Comparison of ENCODE assay signal across 27 mouse cellular contexts in the genomic region with DNA sequence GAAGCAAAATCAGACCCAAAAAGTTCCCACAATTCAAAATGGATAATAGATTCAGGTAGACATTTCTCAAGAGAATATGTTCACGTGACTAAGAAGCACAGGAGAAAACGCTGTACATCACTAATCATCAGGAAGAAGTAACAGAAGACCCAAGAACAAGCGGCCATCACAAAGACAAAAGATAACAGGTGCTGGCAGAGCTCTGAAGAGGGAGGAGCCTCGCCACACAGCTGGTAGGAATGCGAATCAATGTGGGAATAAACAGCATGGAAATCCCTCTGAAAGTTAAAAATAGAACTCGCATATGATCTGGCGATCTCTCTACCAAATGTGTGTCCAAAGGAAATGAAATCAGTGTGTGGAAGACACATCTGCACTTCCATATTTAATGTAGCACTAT.
"Had no signal": no experiment of that assay in that cellular context is flagged by ENCODE, and none has a peak within 500 bp of the region (broad histone marks: within the 10 kb centered on the region; RNA-seq: fewer than 3 reads in every experiment).

No protein-coding gene starts in this region.

- H3K9ac ChIP-seq: heart, embryonic 13.5 days; heart, embryonic 15.5 days; hindbrain, embryonic 13.5 days; hindbrain, embryonic 15.5 days; kidney, embryonic 15.5 days; limb, embryonic 12.5 days; limb, embryonic 15.5 days; liver, embryonic 12.5 days; liver, embryonic 14.5 days had no signal

- H3K27me3 ChIP-seq: heart, embryonic 13.5 days; heart, embryonic 15.5 days; hindbrain, embryonic 13.5 days; hindbrain, embryonic 15.5 days; kidney, embryonic 15.5 days; limb, embryonic 12.5 days; limb, embryonic 15.5 days; liver, embryonic 12.5 days had no signal

- H3K9me3 ChIP-seq: heart, embryonic 13.5 days; heart, embryonic 15.5 days; hindbrain, embryonic 13.5 days; hindbrain, embryonic 15.5 days; kidney, embryonic 15.5 days; limb, embryonic 12.5 days; limb, embryonic 15.5 days; liver, embryonic 12.5 days had no signal

- H3K27ac ChIP-seq: heart, adult 2 months; heart, embryonic 13.5 days; heart, embryonic 15.5 days; hindbrain, embryonic 13.5 days; hindbrain, embryonic 15.5 days; hindbrain, postnatal 0 days; kidney, embryonic 15.5 days; kidney, postnatal 0 days; layer of hippocampus, adult 2 months; left cerebral cortex, adult 2 months; limb, embryonic 12.5 days; limb, embryonic 15.5 days; liver, embryonic 12.5 days; liver, embryonic 14.5 days had no signal

- H3K36me3 ChIP-seq: heart, embryonic 13.5 days; heart, embryonic 15.5 days; hindbrain, embryonic 13.5 days; hindbrain, embryonic 15.5 days; kidney, embryonic 15.5 days; limb, embryonic 12.5 days; limb, embryonic 15.5 days; liver, embryonic 12.5 days had no signal

- DNase-seq: gastrocnemius, postnatal 14 days; gastrocnemius, postnatal 36 days; heart, adult 11 months; heart, adult 2 months; heart, postnatal 14 days; heart, postnatal 36 days; kidney, adult 11 months; kidney, adult 2 months; kidney, adult 9 months; kidney, postnatal 25 days; kidney, postnatal 4 days; left cerebral cortex, postnatal 4 days had no signal

- H3K4me3 ChIP-seq: heart, adult 2 months; heart, embryonic 13.5 days; heart, embryonic 15.5 days; hindbrain, embryonic 13.5 days; hindbrain, embryonic 15.5 days; kidney, embryonic 15.5 days; layer of hippocampus, adult 2 months; left cerebral cortex, adult 2 months; limb, embryonic 12.5 days; limb, embryonic 15.5 days; liver, embryonic 12.5 days had no signal

- H3K4me2 ChIP-seq: heart, embryonic 11.5 days; heart, embryonic 13.5 days; heart, embryonic 15.5 days; hindbrain, embryonic 13.5 days; hindbrain, embryonic 15.5 days; kidney, embryonic 15.5 days; limb, embryonic 12.5 days; limb, embryonic 15.5 days; liver, embryonic 12.5 days had no signal

- H3K4me1 ChIP-seq: hindbrain, embryonic 13.5 days; hindbrain, embryonic 15.5 days; kidney, embryonic 15.5 days; limb, embryonic 12.5 days; limb, embryonic 15.5 days; liver, embryonic 12.5 days had no signal

- ATAC-seq: hindbrain, postnatal 0 days; intestine, embryonic 16.5 days; liver, embryonic 12.5 days had no signal
